Mouse (Mus musculus) layer of hippocampus, adult 2 months (tissue): ENCODE data around the gene Lmo1. TPM values are rescaled to one million over a fixed set of nuclear protein-coding genes. Genes with fewer than 3 reads are reported as not detected.

Source experiments
- DNase-seq, 2 experiments: peaks; one replicate each; pipeline ENCODE4 v3.0.0; 2022; ENCODE audit warnings: low spot score in 2 of 2
- H3K27ac ChIP-seq: fragments of 200-600 bp; 2 replicates; pipeline ENCODE4 v1.8.1; 2022
- H3K4me3 ChIP-seq: fragments of 200-600 bp; 2 replicates; pipeline ENCODE4 v1.8.1; 2022; ENCODE audit warnings: mild to moderate bottlenecking
- CTCF ChIP-seq: fragments of 200-600 bp; conservative IDR thresholded peaks from 2 replicates; pipeline ENCODE4 v1.8.1; 2022; ENCODE audit warnings: antibody characterized with exemption, mild to moderate bottlenecking, moderate library complexity
- long read RNA-seq, 2 experiments: library from polyadenylated mRNA; stranded (forward); transcript quantifications; one replicate each; pipeline ENCODE4 v2.0.0; 2021; ENCODE audit warnings: borderline mapping rate in 2 of 2
- total RNA-seq, 2 experiments: library from RNA; stranded (reverse); gene quantifications; 2 replicates each; pipeline ENCODE4 v1.2.3; 2021

Gene Lmo1
- total RNA-seq, result 10 to 100 TPM; 62.5 to 67.0 TPM
- long read RNA-seq, experiment 1, transcript Lmo1-202 (4 exons, 912 nt), result major isoform, 46 of 57 reads
- long read RNA-seq, experiment 1, transcript Lmo1-201 (4 exons, 1,282 nt), result minor isoform, 5 of 57 reads
- long read RNA-seq, experiment 1, partial matches to known transcripts, result 0 of 57 reads
- long read RNA-seq, experiment 1, other reads (novel, unspliced or antisense), result 5 of 57 reads
- long read RNA-seq, experiment 2, transcript Lmo1-201 (4 exons, 1,282 nt), result minor isoform, 11 of 93 reads
- long read RNA-seq, experiment 2, transcript Lmo1-202 (4 exons, 912 nt), result major isoform, 62 of 93 reads
- long read RNA-seq, experiment 2, partial matches to known transcripts, result 8 of 93 reads
- long read RNA-seq, experiment 2, other reads (novel, unspliced or antisense), result 10 of 93 reads

- DNase-seq, result peak in 1 of 2 experiments; percentile 47
- H3K27ac ChIP-seq, result peak within 1 kb of the TSS; percentile 97
- peak within 1 kb of the TSS; percentile 76 for H3K4me3 ChIP-seq
- no peak for TF ChIP-seq CTCF
Measured at GRCm38 (mm10) chr7:109174949-109175669, at the start of gene Lmo1. Gene Lmo1, minus strand, starts transcription at chr7:109175207.

- no peak overlapping the region for H3K27ac ChIP-seq
- no peak for TF ChIP-seq CTCF
- DNase-seq, result no peak
- H3K4me3 ChIP-seq, result no peak overlapping the region
Measured at GRCm38 (mm10) chr7:109221716-109222110, 46.7 kb upstream of the Lmo1 start.

- Histone ChIP-seq H3K4me3 (no peak overlapping the region), H3K27ac (no peak overlapping the region)
- no peak for TF ChIP-seq CTCF
- no peak for DNase-seq
Measured at GRCm38 (mm10) chr7:109220766-109221715, 46.0 kb upstream of the Lmo1 start.

- no peak for TF ChIP-seq CTCF
- Histone ChIP-seq H3K4me3 (no peak overlapping the region), H3K27ac (no peak overlapping the region)
- DNase-seq, result no peak
Measured at GRCm38 (mm10) chr7:109220026-109220425, 45.0 kb upstream of the Lmo1 start.

GRCm38 (mm10) chr7:109218977-109219271 is 43.9 kb upstream of the Lmo1 start:
- no peak for DNase-seq
- Histone ChIP-seq H3K27ac (no peak overlapping the region), H3K4me3 (no peak overlapping the region)
- TF ChIP-seq CTCF, result no peak

GRCm38 (mm10) chr7:109218130-109218976 is 43.3 kb upstream of the Lmo1 start:
- no peak overlapping the region for H3K27ac ChIP-seq
- no peak overlapping the region for H3K4me3 ChIP-seq
- peak; percentile 88 for TF ChIP-seq CTCF
- peak; percentile 53 to 80 for DNase-seq

- Histone ChIP-seq H3K27ac (no peak overlapping the region), H3K4me3 (no peak overlapping the region)
- no peak for DNase-seq
- no peak for TF ChIP-seq CTCF
Measured at GRCm38 (mm10) chr7:109209804-109210203, 34.8 kb upstream of the Lmo1 start.

GRCm38 (mm10) chr7:109207811-109208210 is 32.8 kb upstream of the Lmo1 start:
- no peak for TF ChIP-seq CTCF
- Histone ChIP-seq H3K27ac (no peak overlapping the region), H3K4me3 (no peak overlapping the region)
- no peak for DNase-seq

- no peak overlapping the region for H3K27ac ChIP-seq
- no peak overlapping the region for H3K4me3 ChIP-seq
- no peak for DNase-seq
- no peak for TF ChIP-seq CTCF
Measured at GRCm38 (mm10) chr7:109206358-109206757, 31.4 kb upstream of the Lmo1 start.

- no peak overlapping the region for H3K27ac ChIP-seq
- no peak for DNase-seq
- H3K4me3 ChIP-seq, result no peak overlapping the region
- TF ChIP-seq CTCF, result no peak
Measured at GRCm38 (mm10) chr7:109203140-109203539, 28.1 kb upstream of the Lmo1 start.

- no peak for TF ChIP-seq CTCF
- Histone ChIP-seq H3K4me3 (no peak overlapping the region), H3K27ac (no peak overlapping the region)
- no peak for DNase-seq
Measured at GRCm38 (mm10) chr7:109200559-109200958, 25.6 kb upstream of the Lmo1 start.

GRCm38 (mm10) chr7:109197161-109197650 is 22.2 kb upstream of the Lmo1 start:
- Histone ChIP-seq H3K27ac (no peak overlapping the region), H3K4me3 (no peak overlapping the region)
- no peak for DNase-seq
- no peak for TF ChIP-seq CTCF
